Mouse (Mus musculus) liver, postnatal 0 days (tissue): ENCODE data around the gene Npepps. TPM values are rescaled to one million over a fixed set of nuclear protein-coding genes. Genes with fewer than 3 reads are reported as not detected.
"Not testable (repeated sequence)": the region's sequence is repeated elsewhere in the genome, so short reads cannot be mapped to it uniquely, and the experiment has no call there.

Experiments
- ATAC-seq: fragments of 200-750 bp; cut with Nextera tagmentation; 2 replicates; pipeline ENCODE4 v1.8.0; 2017; ENCODE audit warnings: mild to moderate bottlenecking, moderate library complexity
- DNase-seq: peaks from one replicate; pipeline ENCODE4 v3.0.0-alpha.2; 2016
- H3K27ac ChIP-seq: fragments of 300-500 bp; sonication (generic); 2 replicates; pipeline ENCODE4 v1.5.1; 2014; ENCODE audit warnings: antibody characterized with exemption, moderate library complexity, mild to moderate bottlenecking, low read depth
- H3K27me3 ChIP-seq: fragments of 300-500 bp; sonication (generic); 2 replicates; pipeline ENCODE4 v1.6.1; 2014; ENCODE audit warnings: low read length, control low read depth, mixed read lengths; ENCODE audit not compliant: insufficient read depth
- H3K36me3 ChIP-seq: fragments of 300-500 bp; sonication (generic); replicated peaks from 2 replicates; pipeline ENCODE4 v1.6.1; 2014; ENCODE audit warnings: mild to moderate bottlenecking, control low read depth, low read length, moderate library complexity, mixed read lengths; ENCODE audit not compliant: insufficient read depth
- H3K4me1 ChIP-seq: fragments of 300-500 bp; sonication (generic); 2 replicates; pipeline ENCODE4 v1.6.1; 2014; ENCODE audit warnings: antibody characterized with exemption, mild to moderate bottlenecking, control low read depth; ENCODE audit not compliant: insufficient read depth
- H3K4me2 ChIP-seq: fragments of 300-500 bp; sonication (generic); 2 replicates; pipeline ENCODE4 v1.6.1; 2014; ENCODE audit warnings: low read depth, mild to moderate bottlenecking, low read length, moderate library complexity, mixed read lengths
- H3K4me3 ChIP-seq: fragments of 300-500 bp; sonication (generic); 2 replicates; pipeline ENCODE4 v1.5.1; 2014; ENCODE audit warnings: low read depth, low read length
- H3K9ac ChIP-seq: fragments of 300-500 bp; sonication (generic); replicated peaks from 2 replicates; pipeline ENCODE4 v1.6.1; 2014; ENCODE audit warnings: mild to moderate bottlenecking, moderate library complexity
- H3K9me3 ChIP-seq: fragments of 300-500 bp; sonication (generic); 2 replicates; pipeline ENCODE4 v1.6.1; 2016; ENCODE audit warnings: mild to moderate bottlenecking, control low read depth, low read length, mixed read lengths
- CTCF ChIP-seq: sonication (generic); IDR thresholded peaks from 2 replicates; pipeline ENCODE4 v1.5.1; 2016; ENCODE audit warnings: antibody characterized with exemption, low read depth
- EP300 ChIP-seq: IDR thresholded peaks from 2 replicates; pipeline ENCODE4 v1.6.1; 2016; ENCODE audit warnings: antibody characterized with exemption, low read depth, mild to moderate bottlenecking
- WGBS: fragments of 180-500 bp; shearing (Covaris S2); extraction: QIAGEN DNeasy Blood & Tissue Kit; methylation state at CpG from one replicate; pipeline ENCODE4 v1.1.7; 2014; ENCODE audit not compliant: insufficient replicate concordance; 5-methylcytosine and 5-hydroxymethylcytosine counted together
- polyA plus RNA-seq: library from polyadenylated mRNA; unstranded; fragments of >200 nt; fragmentation: Nextera tagmentation; extraction: Ambion mirVana; gene quantifications from 2 replicates; pipeline ENCODE4 v1.2.1, GENCODE M21; 2015

Npepps gene
- polyA plus RNA-seq, 1 experiment from 2014 or later = 16.5 TPM

- H3K27me3 ChIP-seq, DNase-seq, H3K9me3 ChIP-seq, H3K4me2 ChIP-seq, H3K9ac ChIP-seq, H3K4me1 ChIP-seq, ATAC-seq, H3K27ac ChIP-seq, H3K36me3 ChIP-seq, H3K4me3 ChIP-seq: not testable (repeated sequence)
- WGBS = 73% methylated on average over 2 of the region's 2 CpGs
- peak; percentile 30 for TF ChIP-seq CTCF
These were observed 10.4 kb downstream of the Npepps start for GRCm38 (mm10) chr11:97270004-97270403.

GRCm38 (mm10) chr11:97266544-97266943, 13.9 kb downstream of the Npepps start:
- H3K4me3 ChIP-seq, ATAC-seq, H3K9me3 ChIP-seq, H3K4me1 ChIP-seq, H3K4me2 ChIP-seq, H3K27me3 ChIP-seq, H3K9ac ChIP-seq, DNase-seq, H3K27ac ChIP-seq: not testable (repeated sequence)
- peaks cover 14% of the 10 kb centered on the region for H3K36me3 ChIP-seq
- WGBS = 78% methylated on average over 1 of the region's 1 CpGs

GRCm38 (mm10) chr11:97249649-97250048, 30.8 kb downstream of the Npepps start:
- 81% methylated on average over 1 of the region's 1 CpGs for WGBS
- DNase-seq, H3K4me1 ChIP-seq, H3K9me3 ChIP-seq, ATAC-seq, H3K27ac ChIP-seq, H3K9ac ChIP-seq, H3K27me3 ChIP-seq, H3K4me2 ChIP-seq, H3K4me3 ChIP-seq: not testable (repeated sequence)
- H3K36me3 ChIP-seq = peaks cover 19% of the 10 kb centered on the region

GRCm38 (mm10) chr11:97246510-97247159, 33.8 kb downstream of the Npepps start:
- H3K9ac ChIP-seq = no peak overlapping the region
- WGBS = 65% methylated on average over 10 of the region's 10 CpGs
- no peak overlapping the region for H3K27ac ChIP-seq
- no peaks in the 10 kb centered on the region for H3K4me1 ChIP-seq
- peaks cover 23% of the 10 kb centered on the region for H3K36me3 ChIP-seq
- no peak overlapping the region for H3K4me2 ChIP-seq
- no peaks in the 10 kb centered on the region for H3K9me3 ChIP-seq
- peak; percentile 76 for ATAC-seq
- H3K4me3 ChIP-seq = no peak overlapping the region
- peak; percentile 84 for TF ChIP-seq EP300
- TF ChIP-seq CTCF = no peak
- no peaks in the 10 kb centered on the region for H3K27me3 ChIP-seq
- DNase-seq = peak; percentile 28

- 73% methylated on average over 7 of the region's 7 CpGs for WGBS
These were observed 39.1 kb downstream of the Npepps start for GRCm38 (mm10) chr11:97241321-97241720.

GRCm38 (mm10) chr11:97237976-97238375, 42.5 kb downstream of the Npepps start:
- no peak overlapping the region for H3K4me3 ChIP-seq
- no peaks in the 10 kb centered on the region for H3K27me3 ChIP-seq
- no peaks in the 10 kb centered on the region for H3K4me1 ChIP-seq
- 79% methylated on average over 2 of the region's 2 CpGs for WGBS
- no peak overlapping the region for H3K4me2 ChIP-seq
- H3K27ac ChIP-seq = no peak overlapping the region
- peaks cover 48% of the 10 kb centered on the region for H3K36me3 ChIP-seq
- TF ChIP-seq EP300 = no peak
- TF ChIP-seq CTCF = no peak
- no peaks in the 10 kb centered on the region for H3K9me3 ChIP-seq
- no peak overlapping the region for H3K9ac ChIP-seq
- no peak for ATAC-seq
- no peak for DNase-seq

More at GRCm38 (mm10) chr11:97241321-97241720, 39.1 kb downstream of the Npepps start:
- Histone ChIP-seq H3K4me2 (no peak overlapping the region), H3K4me1 (no peaks in the 10 kb centered on the region), H3K27me3 (no peaks in the 10 kb centered on the region), H3K27ac (no peak overlapping the region; the same call in 1 of the 2 replicates), H3K4me3 (no peak overlapping the region), H3K9me3 (no peaks in the 10 kb centered on the region), H3K36me3 (peaks cover 39% of the 10 kb centered on the region), H3K9ac (no peak overlapping the region)
- ATAC-seq (peak; percentile 72), DNase-seq (no peak)
- TF ChIP-seq EP300 = no peak
- TF ChIP-seq CTCF = no peak

- Histone ChIP-seq H3K27ac (no peak overlapping the region), H3K4me2 (no peak overlapping the region), H3K27me3 (no peaks in the 10 kb centered on the region), H3K9ac (no peak overlapping the region), H3K4me3 (no peak overlapping the region), H3K9me3 (no peaks in the 10 kb centered on the region), H3K4me1 (no peaks in the 10 kb centered on the region), H3K36me3 (peaks cover 63% of the 10 kb centered on the region)
- WGBS = 93% methylated on average over 5 of the region's 5 CpGs
- no peak for DNase-seq
- no peak for ATAC-seq
- TF ChIP-seq EP300 (no peak), CTCF (no peak)
These were observed 48.0 kb downstream of the Npepps start for GRCm38 (mm10) chr11:97232436-97232835.
